Mouse (Mus musculus) monocyte, adult 2 months (primary cell): ENCODE measurements around the gene Pafah1b2.

Experiments
- DNase-seq, 2 experiments: peaks; one replicate each; pipeline ENCODE4 v3.0.0; 2022; ENCODE audit warnings: low spot score in 2 of 2, low read depth in 1 of 2

Pafah1b2 gene

DNA sequence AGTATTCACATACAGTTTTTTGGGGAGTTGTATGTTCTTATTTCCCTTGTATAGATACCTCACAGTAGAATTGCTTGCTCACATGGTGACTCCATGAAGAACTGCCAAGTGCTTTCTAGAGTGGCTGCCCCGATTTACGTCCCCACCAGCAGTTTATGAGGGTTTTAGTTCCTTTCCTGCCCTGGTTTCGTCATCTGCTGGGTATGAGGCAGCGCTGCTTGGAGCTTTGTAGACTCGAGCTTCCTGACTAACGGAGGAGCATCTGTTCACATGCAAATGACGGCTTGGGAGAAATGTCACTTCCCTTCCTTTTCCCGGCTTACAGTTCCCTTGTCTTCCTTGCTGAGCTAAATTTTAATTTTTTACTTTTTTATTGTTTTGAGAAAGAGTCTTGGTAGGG, 15.5 kb upstream of the Pafah1b2 start:
- no peak for DNase-seq

GRCm38 (mm10) chr9:46026058-46026849, 13.8 kb upstream of the Pafah1b2 start:
- no peak for DNase-seq

- no peak for DNase-seq
These were observed 11.1 kb upstream of the Pafah1b2 start for GRCm38 (mm10) chr9:46023591-46023990.

GRCm38 (mm10) chr9:46019975-46020374, 7.5 kb upstream of the Pafah1b2 start:
- DNase-seq: no peak

DNA sequence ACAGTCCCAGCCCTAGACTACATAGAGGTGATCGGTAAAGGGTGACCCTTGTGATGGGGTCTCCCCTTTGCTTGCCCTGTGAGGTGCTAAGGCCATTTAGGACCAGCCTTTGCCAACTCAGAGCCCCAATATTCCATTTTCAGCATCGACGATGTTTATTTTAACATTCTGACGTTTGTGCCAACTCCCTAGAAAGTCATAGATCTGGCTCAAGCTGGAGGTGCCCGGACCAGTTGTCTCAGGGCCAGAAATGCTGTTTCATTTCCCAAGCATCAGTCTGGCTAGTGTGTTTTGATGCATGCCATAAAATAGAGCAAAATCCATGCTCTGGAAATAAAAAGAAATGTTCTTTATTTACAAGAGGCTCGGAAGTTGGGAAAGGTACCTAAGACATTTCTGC, 5.8 kb upstream of the Pafah1b2 start:
- DNase-seq: no peak

- DNase-seq: no peak
These were observed 3.9 kb upstream of the Pafah1b2 start for GRCm38 (mm10) chr9:46016417-46016816.

GRCm38 (mm10) chr9:46015831-46016230, 3.3 kb upstream of the Pafah1b2 start:
- no peak for DNase-seq

DNA sequence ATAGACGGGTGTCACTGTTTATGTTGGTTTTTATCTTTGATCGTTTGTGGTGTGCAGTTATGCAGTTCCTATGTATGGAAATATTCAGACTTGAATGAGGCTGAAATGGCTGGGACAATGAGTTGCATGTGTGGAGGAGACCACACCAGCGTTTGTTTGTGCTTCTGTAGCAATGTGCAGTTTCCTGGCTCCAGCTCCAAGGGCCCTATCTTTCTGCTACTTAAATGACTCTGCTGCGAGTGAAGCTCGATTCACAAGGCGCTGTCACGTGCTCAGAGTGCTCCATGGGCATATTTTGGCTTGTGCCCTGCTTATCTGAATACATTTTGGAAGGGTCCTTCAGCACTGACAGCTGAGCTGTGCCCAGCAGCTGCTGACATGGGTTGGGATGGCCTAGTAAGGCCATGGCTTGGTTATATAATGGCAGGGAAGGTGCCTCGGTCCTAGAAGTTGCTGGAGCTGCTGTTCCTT, 2.6 kb upstream of the Pafah1b2 start:
- DNase-seq: no peak

- peak in 1 of 2 experiments; percentile 49 for DNase-seq
These were observed 1.8 kb upstream of the Pafah1b2 start for GRCm38 (mm10) chr9:46014251-46014681.

DNA sequence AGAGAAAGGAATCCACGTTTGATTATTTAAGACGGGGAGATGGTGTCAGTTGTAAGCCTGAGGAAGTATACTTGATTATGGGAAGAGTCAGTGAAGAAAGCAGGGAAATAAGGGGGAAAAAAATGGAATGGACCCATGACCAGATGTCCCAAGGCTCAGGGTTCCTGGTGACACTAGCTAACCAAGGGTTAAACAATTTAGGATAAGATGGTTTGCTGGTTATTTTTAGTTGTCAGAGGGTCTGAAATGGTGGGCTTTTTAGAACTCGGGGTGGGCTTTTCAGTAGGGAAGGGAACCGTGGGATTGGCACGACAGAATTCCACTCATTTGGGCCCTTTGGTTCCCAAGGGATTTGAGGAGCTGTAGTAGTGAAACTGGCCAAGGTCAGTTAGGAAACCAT, 1.1 kb upstream of the Pafah1b2 start:
- DNase-seq: no peak

- DNase-seq: peak in 1 of 2 experiments; percentile 40
These were observed 608 bp upstream of the Pafah1b2 start for GRCm38 (mm10) chr9:46013009-46013586.

DNA sequence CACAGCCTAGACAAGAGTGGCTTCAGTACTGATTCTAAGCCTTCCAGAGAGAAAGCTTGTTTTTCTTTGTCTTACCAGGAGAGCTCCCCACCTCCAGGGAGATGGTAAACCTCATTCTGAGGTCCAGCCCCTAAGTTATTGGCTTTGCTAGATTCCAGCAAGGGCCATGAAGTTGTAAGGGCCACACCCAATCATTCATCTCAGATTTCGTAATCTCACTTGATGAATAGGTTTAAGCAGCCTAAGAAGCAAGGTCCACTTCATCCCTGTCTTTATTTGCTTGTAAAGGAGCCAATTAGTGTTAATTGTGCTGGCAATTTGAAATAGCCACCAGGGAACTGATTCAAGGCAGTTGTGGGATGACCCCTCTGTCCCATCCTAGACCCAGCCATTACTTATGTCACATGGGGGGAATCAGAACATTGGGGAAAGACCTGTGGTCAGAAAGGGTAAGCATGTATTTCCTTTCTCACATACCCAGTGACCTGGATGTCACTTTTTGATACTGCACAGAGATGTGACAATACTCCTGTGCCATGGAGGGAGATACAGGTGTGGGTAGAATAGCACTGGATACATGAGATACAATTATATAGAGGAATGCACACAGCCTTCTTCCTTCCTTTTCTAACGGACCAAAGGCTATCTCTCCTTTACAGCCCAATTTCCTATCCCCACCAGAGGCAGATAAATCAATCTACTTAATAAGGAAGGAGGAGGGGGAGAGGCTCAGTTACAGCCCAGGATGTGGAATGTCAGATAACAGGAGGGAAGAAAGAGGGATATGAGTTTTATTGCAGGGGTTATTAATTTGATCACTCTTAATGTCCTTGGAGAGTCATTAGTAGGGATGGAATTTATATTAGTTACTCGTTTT, 1.2 kb downstream of the Pafah1b2 start:
- DNase-seq: no peak

- peak in 1 of 2 experiments; percentile 34 for DNase-seq
These were observed 2.9 kb downstream of the Pafah1b2 start for GRCm38 (mm10) chr9:46009669-46009983.

GRCm38 (mm10) chr9:46008931-46009668, 3.4 kb downstream of the Pafah1b2 start:
- no peak for DNase-seq

GRCm38 (mm10) chr9:46006224-46006623, 6.3 kb downstream of the Pafah1b2 start:
- DNase-seq: no peak

- DNase-seq: no peak
These were observed 8.0 kb downstream of the Pafah1b2 start for GRCm38 (mm10) chr9:46004529-46004928.

- DNase-seq: peak in 1 of 2 experiments; percentile 62
These were observed 8.8 kb downstream of the Pafah1b2 start for GRCm38 (mm10) chr9:46003729-46004128.

- DNase-seq: no peak
These were observed 13.5 kb downstream of the Pafah1b2 start for GRCm38 (mm10) chr9:45999009-45999408.

GRCm38 (mm10) chr9:45985229-45985567, 27.3 kb downstream of the Pafah1b2 start:
- no peak for DNase-seq

DNA sequence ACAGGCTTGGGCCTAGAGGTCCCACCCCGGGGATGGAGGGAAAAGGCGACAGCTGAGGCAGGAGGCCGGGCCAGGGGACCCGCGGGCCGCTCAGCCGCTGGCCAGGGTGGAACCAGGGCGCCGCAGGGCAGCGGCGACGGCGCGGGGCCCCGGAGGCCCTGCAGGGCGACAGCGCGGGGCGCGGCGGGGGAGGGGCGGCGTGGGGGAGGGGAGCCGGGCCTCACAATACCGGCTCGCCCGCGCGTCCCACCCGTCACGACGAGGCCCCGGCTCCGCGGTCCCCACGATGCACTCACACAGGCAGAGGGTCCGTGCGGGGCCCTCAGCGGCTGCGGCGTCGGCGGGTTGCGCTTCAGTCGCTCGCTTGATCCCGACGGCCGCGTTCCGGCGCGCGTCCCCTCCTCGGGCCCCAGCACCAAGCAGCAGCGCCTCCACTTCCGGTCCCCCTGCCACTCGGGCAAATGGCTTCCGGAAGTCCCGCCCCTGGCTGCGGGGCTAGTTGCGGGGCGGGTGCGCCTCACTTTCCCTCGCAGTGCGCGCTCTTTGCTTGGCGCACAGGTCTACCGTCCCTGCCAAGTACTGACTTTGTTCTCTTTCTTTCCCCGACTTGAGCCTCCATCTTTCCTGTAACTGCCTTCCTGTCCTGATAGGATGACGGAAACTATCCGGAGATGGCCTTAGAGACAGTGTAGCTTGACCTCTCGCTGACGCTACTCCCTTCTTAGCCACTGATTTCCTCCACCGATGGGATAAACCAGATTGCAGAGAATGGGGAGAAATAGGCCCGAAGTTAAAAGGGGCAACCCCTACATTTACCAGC, 27.9 kb downstream of the Pafah1b2 start:
- peak; percentile 48 to 65 for DNase-seq
